Mouse (Mus musculus) neural tube, embryonic 14.5 days (tissue): ENCODE measurements around the gene Srrt. TPM values are rescaled to one million over a fixed set of nuclear protein-coding genes. Genes with fewer than 3 reads are reported as not detected.

Experiments used
- ATAC-seq: fragments of 200-750 bp; cut with Nextera tagmentation; 2 replicates; pipeline ENCODE4 v1.8.0; 2017; ENCODE audit warnings: low read depth, mild to moderate bottlenecking, moderate TSS enrichment, moderate library complexity
- H3K27ac ChIP-seq: fragments of 300-500 bp; sonication (generic); 2 replicates; pipeline ENCODE4 v1.5.1; 2014; ENCODE audit warnings: low read depth, mild to moderate bottlenecking, control low read depth, low read length, moderate library complexity, mixed read lengths
- H3K27me3 ChIP-seq: fragments of 300-500 bp; sonication (generic); 2 replicates; pipeline ENCODE4 v1.6.1; 2014; ENCODE audit warnings: low read length; ENCODE audit not compliant: control insufficient read depth, insufficient read depth
- H3K36me3 ChIP-seq: fragments of 300-500 bp; sonication (generic); 2 replicates; pipeline ENCODE4 v1.6.1; 2014; ENCODE audit warnings: low read length, mixed read lengths; ENCODE audit not compliant: control insufficient read depth, insufficient read depth
- H3K4me1 ChIP-seq: fragments of 300-500 bp; sonication (generic); 2 replicates; pipeline ENCODE4 v1.6.1; 2014; ENCODE audit warnings: low read length; ENCODE audit not compliant: control insufficient read depth, insufficient read depth
- H3K4me2 ChIP-seq: fragments of 300-500 bp; sonication (generic); 2 replicates; pipeline ENCODE4 v1.6.1; 2014; ENCODE audit warnings: mild to moderate bottlenecking, low read depth, low read length, control low read depth
- H3K4me3 ChIP-seq: fragments of 300-500 bp; sonication (generic); 2 replicates; pipeline ENCODE4 v1.5.1; 2014; ENCODE audit warnings: low read depth, low read length, control low read depth, mixed read lengths
- H3K9ac ChIP-seq: fragments of 300-500 bp; sonication (generic); replicated peaks from 2 replicates; pipeline ENCODE4 v1.6.1; 2014; ENCODE audit warnings: low read depth, mild to moderate bottlenecking, control low read depth, low read length, mixed read lengths
- H3K9me3 ChIP-seq: fragments of 300-500 bp; sonication (generic); 2 replicates; pipeline ENCODE4 v1.6.1; 2016; ENCODE audit warnings: low read length; ENCODE audit not compliant: control insufficient read depth
- WGBS: fragments of 180-500 bp; shearing (Covaris S2); extraction: QIAGEN DNeasy Blood & Tissue Kit; methylation state at CpG from one replicate; pipeline ENCODE4 v1.1.7; 2014; 5-methylcytosine and 5-hydroxymethylcytosine counted together
- microRNA-seq: library from miRNA; unstranded; fragments of <30 nt; microRNA quantifications from one replicate; pipeline ENCODE4, GENCODE M21; 2016
- polyA plus RNA-seq: library from polyadenylated mRNA; unstranded; fragments of >200 nt; fragmentation: Nextera tagmentation; extraction: Ambion mirVana; gene quantifications from 2 replicates; pipeline ENCODE4 v1.2.1, GENCODE M21; 2014

The Srrt gene
- polyA plus RNA-seq, 1 experiment from 2014 or later = 81.8 TPM

DNA sequence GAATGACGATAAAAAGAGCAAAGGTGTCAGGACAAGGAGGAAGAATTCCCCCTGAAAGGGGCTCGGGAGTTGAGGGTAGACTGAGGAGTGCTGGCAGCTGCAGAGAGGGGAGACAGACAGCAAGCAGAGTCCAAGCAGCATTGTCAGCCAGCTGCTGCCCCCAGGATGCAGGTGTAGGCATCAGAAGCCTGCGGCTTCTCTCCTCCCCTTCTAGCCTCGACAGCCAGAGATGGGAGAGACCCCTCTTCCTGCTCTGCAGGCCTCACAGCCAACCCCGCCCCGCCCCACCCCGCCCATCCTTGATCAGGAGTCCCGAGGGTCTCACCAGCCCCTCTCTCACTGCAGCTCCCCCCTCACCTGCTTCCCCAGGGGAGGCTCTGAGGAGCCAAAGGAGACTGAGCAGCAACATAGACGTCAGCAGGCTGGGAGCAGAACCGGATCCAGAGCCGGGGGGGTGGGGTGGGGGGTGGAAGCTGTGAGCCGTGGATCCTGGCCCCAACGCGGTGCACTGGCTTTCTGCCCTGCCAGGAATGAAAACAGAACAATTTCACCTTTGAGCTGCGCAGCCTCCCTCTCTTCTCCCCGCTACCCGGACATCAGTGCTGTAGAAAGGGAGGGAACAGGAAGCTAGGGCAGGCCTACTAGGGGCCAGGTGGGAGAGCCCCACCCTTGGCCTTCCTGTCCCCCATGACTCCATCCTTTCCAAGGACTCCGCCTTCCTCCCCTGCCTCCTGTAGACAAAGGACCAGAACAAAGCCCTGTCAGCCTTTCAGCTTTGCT lies 39.2 kb downstream of the Srrt start:
- no peaks in the 10 kb centered on the region for H3K4me1 ChIP-seq
- 37% methylated on average over 12 of the region's 18 CpGs for WGBS
- H3K4me2 ChIP-seq = no peak overlapping the region
- no peak overlapping the region for H3K4me3 ChIP-seq
- H3K9me3 ChIP-seq = no peaks in the 10 kb centered on the region
- H3K36me3 ChIP-seq = no peaks in the 10 kb centered on the region
- ATAC-seq = no peak
- H3K27me3 ChIP-seq = no peaks in the 10 kb centered on the region
- no peak overlapping the region for H3K9ac ChIP-seq
- H3K27ac ChIP-seq = no peak overlapping the region

DNA sequence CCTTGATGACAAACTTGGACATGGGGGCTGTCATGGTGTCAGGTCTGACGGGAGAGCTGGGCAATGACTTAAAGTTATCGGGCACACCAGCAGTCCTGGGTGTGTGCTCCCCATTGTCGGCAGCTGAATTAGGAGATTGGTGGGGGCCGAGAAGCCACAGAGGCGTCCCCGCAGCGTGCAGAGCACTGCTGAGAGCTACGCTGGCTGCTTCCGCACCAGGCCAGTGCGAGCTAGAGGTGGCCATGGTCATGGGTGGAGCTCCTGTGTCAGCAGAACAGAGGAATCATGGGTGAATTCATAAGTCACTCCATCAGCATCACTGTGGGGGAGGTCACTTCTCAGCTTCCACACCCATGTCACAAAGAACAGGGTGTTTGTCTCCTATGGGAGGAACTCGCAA lies 42.7 kb downstream of the Srrt start:
- no peak overlapping the region for H3K4me2 ChIP-seq
- ATAC-seq = no peak
- H3K27ac ChIP-seq = no peak overlapping the region
- no peaks in the 10 kb centered on the region for H3K36me3 ChIP-seq
- no peak overlapping the region for H3K9ac ChIP-seq
- H3K9me3 ChIP-seq = no peaks in the 10 kb centered on the region
- no peaks in the 10 kb centered on the region for H3K27me3 ChIP-seq
- 94% methylated on average over 11 of the region's 11 CpGs for WGBS
- no peak overlapping the region for H3K4me3 ChIP-seq
- H3K4me1 ChIP-seq = no peaks in the 10 kb centered on the region

DNA sequence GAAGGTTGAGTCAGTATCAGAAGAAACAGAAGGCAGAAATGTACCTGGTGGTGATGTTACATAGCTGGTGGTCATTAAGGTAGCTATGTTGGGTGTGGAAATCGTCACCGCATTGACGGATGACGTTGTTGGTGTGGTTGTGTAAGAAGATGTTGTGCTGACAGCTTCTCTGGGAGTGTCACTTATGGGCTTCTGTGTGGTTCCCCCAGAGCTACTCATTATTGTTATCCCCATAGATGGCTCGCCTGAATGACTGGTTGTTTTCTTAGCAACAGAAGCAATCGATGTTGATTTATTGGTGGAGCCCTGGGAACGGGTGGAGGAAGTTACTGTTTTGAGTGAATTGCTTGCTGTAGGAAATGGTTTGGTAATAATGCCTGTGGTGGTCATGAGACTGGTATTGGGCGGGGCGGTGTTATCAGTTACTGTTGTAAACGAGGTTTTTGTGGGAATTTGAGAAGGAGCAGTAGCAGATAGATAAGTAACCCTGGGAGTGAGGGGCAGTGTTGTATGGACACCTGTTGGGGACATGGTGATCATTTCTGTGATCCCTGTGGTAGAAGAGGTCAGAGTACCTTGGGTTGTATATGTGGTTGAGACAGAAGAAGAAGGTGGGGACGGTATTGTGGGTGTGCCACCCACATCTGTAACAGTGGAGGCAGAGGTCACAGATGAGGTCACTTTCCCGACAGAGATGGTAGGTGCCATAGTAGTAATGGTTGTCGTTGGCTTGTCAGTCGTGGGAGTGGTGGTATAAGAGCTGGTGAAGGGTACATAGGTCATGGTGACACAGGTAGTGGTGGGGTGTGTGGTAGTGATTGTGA lies 43.4 kb downstream of the Srrt start:
- Histone ChIP-seq H3K4me1 (no peaks in the 10 kb centered on the region), H3K36me3 (no peaks in the 10 kb centered on the region), H3K4me3 (no peak overlapping the region), H3K4me2 (no peak overlapping the region), H3K9ac (no peak overlapping the region), H3K27ac (no peak overlapping the region), H3K9me3 (no peaks in the 10 kb centered on the region), H3K27me3 (no peaks in the 10 kb centered on the region)
- 73% methylated on average over 14 of the region's 14 CpGs for WGBS
- no peak for ATAC-seq

Small RNA genes within 50 kb of the gene (microRNA-seq; reads per million reads assigned to microRNA genes)
- gene Mir7036 (1.1 reads per million), gene Mir8116 (not detected)

Other genes with a start within 250 kb of the Srrt start
- 0.30 and 0.44 TPM in 2 replicates for gene Serpine1, start 235.4 kb downstream of the Srrt start, polyA plus RNA-seq
- gene Trim56, start 191.5 kb downstream of the Srrt start, polyA plus RNA-seq = 2.1 and 3.0 TPM in 2 replicates
- gene Muc3, start 158.4 kb downstream of the Srrt start, polyA plus RNA-seq = not detected in 2 replicates
- 0.37 and 0.91 TPM in 2 replicates for gene Muc3a, start 95.3 kb downstream of the Srrt start, polyA plus RNA-seq
- 61.8 and 79.1 TPM in 2 replicates for gene Ache, start 20.2 kb downstream of the Srrt start, polyA plus RNA-seq
- 19.7 and 24.0 TPM in 2 replicates for gene Ufsp1, start 13.0 kb downstream of the Srrt start, polyA plus RNA-seq
- 8.0 and 11.5 TPM in 2 replicates for gene Trip6, start 6.7 kb upstream of the Srrt start, polyA plus RNA-seq
- 16.4 and 17.8 TPM in 2 replicates for gene Slc12a9, start 25.9 kb upstream of the Srrt start, polyA plus RNA-seq
- 2.7 and 8.8 TPM in 2 replicates for gene Ephb4, start 42.4 kb upstream of the Srrt start, polyA plus RNA-seq
- 0.08 TPM in 2 replicates for gene Zan, start 169.4 kb upstream of the Srrt start, polyA plus RNA-seq
- 82.9 and 98.3 TPM in 2 replicates for gene Pop7, start 194.8 kb upstream of the Srrt start, polyA plus RNA-seq
- gene Gigyf1, start 210.9 kb upstream of the Srrt start, polyA plus RNA-seq = 16.3 and 21.2 TPM in 2 replicates
- gene Epo, start 225.6 kb upstream of the Srrt start, polyA plus RNA-seq = not detected in 2 replicates
- gene Gnb2, start 225.8 kb upstream of the Srrt start, polyA plus RNA-seq = 553 and 557 TPM in 2 replicates
- gene Actl6b, start 245.8 kb upstream of the Srrt start, polyA plus RNA-seq = 206 and 236 TPM in 2 replicates